Mouse (Mus musculus): ENCODE results near the gene Ndufs8. TPM values are rescaled to one million over a fixed set of nuclear protein-coding genes. Genes with fewer than 3 reads are reported as not detected.
A peak's percentile ranks its signal among the peaks of the same experiment; 100 is the strongest.

Gene Ndufs8
- total and polyA plus RNA-seq, 3 experiments = 195 to 248 (median 216) TPM

GRCm38 (mm10) chr19:3947813-3948212 is 35.2 kb upstream of the Ndufs8 start:
- DNase-seq (ENCODE audit: extremely low read depth) = no peak
- Histone ChIP-seq H3K9me3 (replicated peaks; ENCODE audit: low read length) (no peaks in the 10 kb centered on the region), H3K9ac (ENCODE audit: insufficient read depth, low read depth) (no peak overlapping the region), H3K79me2 (replicated peaks; ENCODE audit: control insufficient read depth, extremely low read depth, insufficient read depth, poor library complexity, severe bottlenecking) (no peaks in the 10 kb centered on the region), H3K4me1 (ENCODE audit: control insufficient read depth in 1 of 2, insufficient read depth in 2 of 2) (peaks cover 13 to 47% of the 10 kb centered on the region in 2 experiments), H3K27me3 (replicated peaks) (no peaks in the 10 kb centered on the region), H3K4me2 (ENCODE audit: insufficient read depth, low read depth, poor library complexity, severe bottlenecking) (no peak overlapping the region), H3K27ac (ENCODE audit: insufficient read depth, low read depth) (no peak overlapping the region), H3K4me3 (replicated peaks in 1 of 3; ENCODE audit: low read depth in 2 of 3, low read length in 2 of 3, poor library complexity in 1 of 3) (no peak overlapping the region), H3K36me3 (replicated peaks in 1 of 2; ENCODE audit: control insufficient read depth in 1 of 2, insufficient read depth in 1 of 2, low read length in 1 of 2) (peaks cover 48 to 71% of the 10 kb centered on the region in 2 experiments)
- TF ChIP-seq ZC3H11A (IDR thresholded peaks at IDR 0.05; ENCODE audit: low read depth, low read length) (no peak), BHLHE40 (IDR thresholded peaks at IDR 0.05; ENCODE audit: low read depth, low read length) (no peak), JUN (IDR thresholded peaks at IDR 0.05; ENCODE audit: insufficient read depth, low read depth, low read length) (no peak), RAD21 (IDR thresholded peaks at IDR 0.05; ENCODE audit: low read depth, low read length) (no peak), ETS1 (conservative IDR thresholded peaks at IDR 0.05; ENCODE audit: low read depth, low read length) (no peak), NRF1 (IDR thresholded peaks at IDR 0.05; ENCODE audit: low read depth, low read length) (no peak), POLR2AphosphoS2 (IDR thresholded peaks at IDR 0.05; ENCODE audit: low read depth, low read length) (no peak), PAX5 (IDR thresholded peaks at IDR 0.05; ENCODE audit: low read length) (no peak), MAZ (IDR thresholded peaks at IDR 0.05; ENCODE audit: low read depth, low read length) (no peak), MEF2A (IDR thresholded peaks at IDR 0.05; ENCODE audit: borderline replicate concordance, low read depth, low read length) (no peak), SMC3 (IDR thresholded peaks at IDR 0.05; ENCODE audit: low read depth, low read length) (no peak), USF2 (conservative IDR thresholded peaks at IDR 0.05; ENCODE audit: low read depth, low read length) (no peak), MAX (IDR thresholded peaks at IDR 0.05; ENCODE audit: low read length) (no peak), MAFK (IDR thresholded peaks at IDR 0.05; ENCODE audit: insufficient replicate concordance, low read length) (no peak), UBTF (IDR thresholded peaks at IDR 0.05; ENCODE audit: low read depth, low read length) (no peak), CTCF (conservative IDR thresholded peaks at IDR 0.05 in 1 of 2, IDR thresholded peaks at IDR 0.05 in 1 of 2; ENCODE audit: low read depth in 2 of 2, low read length in 2 of 2) (no peak), ZKSCAN1 (IDR thresholded peaks at IDR 0.05; ENCODE audit: borderline replicate concordance, low read depth, low read length) (no peak), EP300 (IDR thresholded peaks at IDR 0.05; ENCODE audit: low read length) (no peak), POLR2A (IDR thresholded peaks at IDR 0.05; ENCODE audit: low read depth, low read length) (no peak)
- in situ Hi-C loops (cut with MboI; ENCODE audit: low pct_ligation_motif_present, low pct_unique_long_range_greater_than_20kb, low sequenced_read_pairs) = no loop called here
- dilution Hi-C loops (cut with MboI; ENCODE audit: extremely low pct_ligation_motif_present, extremely low pct_unique_long_range_greater_than_20kb, low sequenced_read_pairs) = no loop called here

GRCm38 (mm10) chr19:3946715-3947114 is 34.1 kb upstream of the Ndufs8 start:
- Histone ChIP-seq H3K79me2 (replicated peaks; ENCODE audit: control insufficient read depth, extremely low read depth, insufficient read depth, poor library complexity, severe bottlenecking) (no peaks in the 10 kb centered on the region), H3K27ac (ENCODE audit: insufficient read depth, low read depth) (no peak overlapping the region), H3K9me3 (replicated peaks; ENCODE audit: low read length) (no peaks in the 10 kb centered on the region), H3K36me3 (replicated peaks in 1 of 2; ENCODE audit: control insufficient read depth in 1 of 2, insufficient read depth in 1 of 2, low read length in 1 of 2) (peaks cover 50 to 82% of the 10 kb centered on the region in 2 experiments), H3K27me3 (replicated peaks) (no peaks in the 10 kb centered on the region), H3K9ac (ENCODE audit: insufficient read depth, low read depth) (no peak overlapping the region), H3K4me2 (ENCODE audit: insufficient read depth, low read depth, poor library complexity, severe bottlenecking) (no peak overlapping the region), H3K4me3 (replicated peaks in 1 of 3; ENCODE audit: low read depth in 2 of 3, low read length in 2 of 3, poor library complexity in 1 of 3) (no peak overlapping the region), H3K4me1 (ENCODE audit: control insufficient read depth in 1 of 2, insufficient read depth in 2 of 2) (peaks cover 20 to 56% of the 10 kb centered on the region in 2 experiments)
- in situ Hi-C loops (cut with MboI; ENCODE audit: low pct_ligation_motif_present, low pct_unique_long_range_greater_than_20kb, low sequenced_read_pairs) = no loop called here
- DNase-seq (ENCODE audit: extremely low read depth) = peak; percentile 67
- dilution Hi-C loops (cut with MboI; ENCODE audit: extremely low pct_ligation_motif_present, extremely low pct_unique_long_range_greater_than_20kb, low sequenced_read_pairs) = no loop called here
- TF ChIP-seq GABPA (IDR thresholded peaks at IDR 0.05; ENCODE audit: insufficient replicate concordance, low read depth, low read length) (no peak), MXI1 (IDR thresholded peaks at IDR 0.05; ENCODE audit: low read depth, low read length) (no peak), UBTF (IDR thresholded peaks at IDR 0.05; ENCODE audit: low read depth, low read length) (no peak), CHD1 (IDR thresholded peaks at IDR 0.05; ENCODE audit: low read depth, low read length) (no peak), JUND (conservative IDR thresholded peaks at IDR 0.05; ENCODE audit: low read depth, low read length) (no peak), MAX (IDR thresholded peaks at IDR 0.05; ENCODE audit: low read length) (no peak), MAZ (IDR thresholded peaks at IDR 0.05; ENCODE audit: low read depth, low read length) (no peak), CTCF (conservative IDR thresholded peaks at IDR 0.05 in 1 of 2, IDR thresholded peaks at IDR 0.05 in 1 of 2; ENCODE audit: low read depth in 2 of 2, low read length in 2 of 2) (peak; percentile 87 to 88), RAD21 (IDR thresholded peaks at IDR 0.05; ENCODE audit: low read depth, low read length) (peak; percentile 86), ETS1 (conservative IDR thresholded peaks at IDR 0.05; ENCODE audit: low read depth, low read length) (no peak), USF2 (conservative IDR thresholded peaks at IDR 0.05; ENCODE audit: low read depth, low read length) (no peak), ZNF384 (IDR thresholded peaks at IDR 0.05; ENCODE audit: low read depth, low read length) (no peak), KAT2A (IDR thresholded peaks at IDR 0.05; ENCODE audit: insufficient replicate concordance, low read length) (no peak), TCF12 (IDR thresholded peaks at IDR 0.05; ENCODE audit: low read depth, low read length) (no peak), POLR2A (IDR thresholded peaks at IDR 0.05; ENCODE audit: low read depth, low read length) (0 out of 2 replicates have a peak, but pooled peaks have one; percentile 27), ZC3H11A (IDR thresholded peaks at IDR 0.05; ENCODE audit: low read depth, low read length) (no peak), ZMIZ1 (IDR thresholded peaks at IDR 0.05; ENCODE audit: low read depth, low read length) (no peak), HCFC1 (IDR thresholded peaks at IDR 0.05; ENCODE audit: low read depth, low read length) (no peak), RCOR1 (conservative IDR thresholded peaks at IDR 0.05; ENCODE audit: low read depth, low read length) (no peak), TBP (conservative IDR thresholded peaks at IDR 0.05; ENCODE audit: low read depth, low read length) (no peak), BHLHE40 (IDR thresholded peaks at IDR 0.05; ENCODE audit: low read depth, low read length) (no peak), USF1 (IDR thresholded peaks at IDR 0.05; ENCODE audit: low read depth, low read length) (no peak), POLR2AphosphoS2 (IDR thresholded peaks at IDR 0.05; ENCODE audit: low read depth, low read length) (no peak), MEF2A (IDR thresholded peaks at IDR 0.05; ENCODE audit: borderline replicate concordance, low read depth, low read length) (no peak)

All from CH12.LX (cell line).